Mouse (Mus musculus) R1 (cell line): ENCODE measurements around the gene March1.
"Not testable (repeated sequence)": the region's sequence is repeated elsewhere in the genome, so short reads cannot be mapped to it uniquely, and the experiment has no call there.

ENCODE experiments used
- DNase-seq: peaks from one replicate; pipeline ENCODE4 v3.0.0-alpha.2; 2018; ENCODE audit warnings: low read depth, low spot score

March1 gene

GRCm38 (mm10) chr8:66317824-66318223 lies 700.1 kb downstream of the March1 start:
- no peak for DNase-seq

- DNase-seq = peak; percentile 85
Measured at GRCm38 (mm10) chr8:66323045-66323807, 705.5 kb downstream of the March1 start.

GRCm38 (mm10) chr8:66326396-66326795 lies 708.7 kb downstream of the March1 start:
- DNase-seq = no peak

- DNase-seq = no peak
Measured at GRCm38 (mm10) chr8:66332206-66332605, 714.5 kb downstream of the March1 start.

GRCm38 (mm10) chr8:66334265-66334664 lies 716.6 kb downstream of the March1 start:
- no peak for DNase-seq

GRCm38 (mm10) chr8:66339551-66339950 lies 721.9 kb downstream of the March1 start:
- DNase-seq = no peak

- DNase-seq = no peak
Measured at GRCm38 (mm10) chr8:66342928-66343327, 725.2 kb downstream of the March1 start.

- DNase-seq = no peak
Measured at GRCm38 (mm10) chr8:66362882-66363801, 745.4 kb downstream of the March1 start.

- DNase-seq = no peak
Measured at GRCm38 (mm10) chr8:66383694-66384373, 766.1 kb downstream of the March1 start.

- no peak for DNase-seq
Measured at GRCm38 (mm10) chr8:66386008-66386407, 768.3 kb downstream of the March1 start.

GRCm38 (mm10) chr8:66388693-66389092 lies 771.0 kb downstream of the March1 start:
- no peak for DNase-seq

GRCm38 (mm10) chr8:66391554-66391953 lies 773.9 kb downstream of the March1 start:
- DNase-seq = no peak

GRCm38 (mm10) chr8:66392900-66393299 lies 775.2 kb downstream of the March1 start:
- no peak for DNase-seq

- no peak for DNase-seq
Measured at GRCm38 (mm10) chr8:66394148-66394547, 776.4 kb downstream of the March1 start.

- DNase-seq = no peak
Measured at GRCm38 (mm10) chr8:66397811-66398210, 780.1 kb downstream of the March1 start.

- no peak for DNase-seq
Measured at GRCm38 (mm10) chr8:66400050-66400449, 782.4 kb downstream of the March1 start.

GRCm38 (mm10) chr8:66404711-66405414 lies 787.2 kb downstream of the March1 start:
- no peak for DNase-seq

- not testable (repeated sequence) for DNase-seq
Measured at GRCm38 (mm10) chr8:66405796-66406195, 788.1 kb downstream of the March1 start.

GRCm38 (mm10) chr8:66406596-66407361 lies 789.1 kb downstream of the March1 start:
- DNase-seq = no peak

GRCm38 (mm10) chr8:66410080-66410615 lies 792.4 kb downstream of the March1 start:
- no peak for DNase-seq
